Mouse (Mus musculus) kidney, adult 18-20 months (tissue): Measurements from ENCODE around the gene Ube2v1.
"Not testable (repeated sequence)": the region's sequence is repeated elsewhere in the genome, so short reads cannot be mapped to it uniquely, and the experiment has no call there.

ENCODE experiments used
- DNase-seq: peaks from one replicate; pipeline ENCODE4 v3.0.0; 2021

The Ube2v1 gene

DNA sequence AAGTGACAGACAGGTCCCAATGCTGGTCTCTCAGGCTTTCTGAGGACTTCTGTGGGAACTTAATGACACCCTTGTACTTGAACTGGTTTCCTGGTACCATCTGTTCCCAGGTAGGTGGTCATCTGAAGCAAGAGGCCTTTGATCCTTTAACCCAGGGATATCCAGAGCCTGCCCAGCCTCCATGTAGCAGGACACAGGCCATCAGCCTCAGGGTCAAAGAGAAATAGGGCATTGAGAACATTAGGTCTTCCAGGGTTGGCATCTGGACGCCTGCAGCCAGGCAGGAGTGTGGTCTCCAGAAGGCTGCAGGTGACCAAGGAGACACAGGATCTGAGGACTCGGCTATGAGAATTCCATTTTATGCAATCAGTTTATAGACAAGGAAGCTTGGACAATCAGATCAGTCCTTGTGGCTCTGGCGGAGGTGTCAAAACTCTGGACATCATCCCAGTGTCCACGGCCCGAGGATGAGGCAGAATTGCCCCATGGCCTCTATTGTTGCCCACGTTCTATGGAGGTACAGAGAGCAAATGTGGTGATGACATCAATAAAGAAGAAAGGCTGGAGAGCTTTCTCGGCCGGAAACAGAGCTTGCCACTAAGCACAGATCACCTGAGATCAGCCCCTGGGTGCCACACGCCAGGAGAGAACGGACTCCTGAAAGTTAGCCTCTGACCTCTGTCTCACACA lies 23.2 kb upstream of the Ube2v1 start:
- DNase-seq: peak; percentile 48

DNA sequence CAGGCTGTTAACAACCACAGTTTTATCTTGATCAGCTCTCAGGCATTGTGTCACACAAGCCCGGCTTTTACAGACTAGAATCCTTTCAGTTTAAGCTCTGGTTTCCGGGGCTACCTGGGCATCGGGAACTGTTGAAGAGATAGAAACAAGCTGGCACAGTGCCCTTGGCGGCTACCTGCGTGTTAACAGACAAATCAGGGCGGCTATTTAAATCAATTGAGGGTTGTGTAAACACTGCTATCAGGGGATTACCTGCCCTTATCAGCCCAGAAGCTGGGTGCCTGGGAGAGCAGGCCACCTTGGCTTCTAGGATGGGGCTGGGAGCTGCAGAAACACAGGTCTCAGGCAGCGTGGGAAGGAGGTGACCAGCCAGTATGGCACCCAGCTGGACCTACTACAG lies 20.8 kb upstream of the Ube2v1 start:
- DNase-seq: no peak

DNA sequence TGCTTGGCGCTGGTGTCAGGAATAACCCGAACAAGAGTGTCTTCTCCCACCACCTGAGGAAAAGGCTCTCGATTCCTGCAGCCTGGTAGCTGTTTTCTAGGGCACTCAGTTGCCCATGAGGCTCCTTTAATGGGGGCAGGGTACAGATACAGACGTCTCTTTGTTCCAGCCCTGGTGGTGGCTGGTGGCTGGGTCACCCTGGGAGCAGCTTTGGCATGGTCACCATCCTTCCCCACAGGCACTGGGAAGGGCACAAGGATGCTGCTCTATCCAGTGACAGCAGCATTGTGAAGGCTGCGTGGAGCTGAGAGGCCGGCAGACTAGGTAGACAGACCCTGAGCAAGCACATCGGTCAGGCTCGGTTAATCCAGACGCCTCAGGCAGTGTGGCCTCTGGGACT lies 19.7 kb upstream of the Ube2v1 start:
- no peak for DNase-seq

DNA sequence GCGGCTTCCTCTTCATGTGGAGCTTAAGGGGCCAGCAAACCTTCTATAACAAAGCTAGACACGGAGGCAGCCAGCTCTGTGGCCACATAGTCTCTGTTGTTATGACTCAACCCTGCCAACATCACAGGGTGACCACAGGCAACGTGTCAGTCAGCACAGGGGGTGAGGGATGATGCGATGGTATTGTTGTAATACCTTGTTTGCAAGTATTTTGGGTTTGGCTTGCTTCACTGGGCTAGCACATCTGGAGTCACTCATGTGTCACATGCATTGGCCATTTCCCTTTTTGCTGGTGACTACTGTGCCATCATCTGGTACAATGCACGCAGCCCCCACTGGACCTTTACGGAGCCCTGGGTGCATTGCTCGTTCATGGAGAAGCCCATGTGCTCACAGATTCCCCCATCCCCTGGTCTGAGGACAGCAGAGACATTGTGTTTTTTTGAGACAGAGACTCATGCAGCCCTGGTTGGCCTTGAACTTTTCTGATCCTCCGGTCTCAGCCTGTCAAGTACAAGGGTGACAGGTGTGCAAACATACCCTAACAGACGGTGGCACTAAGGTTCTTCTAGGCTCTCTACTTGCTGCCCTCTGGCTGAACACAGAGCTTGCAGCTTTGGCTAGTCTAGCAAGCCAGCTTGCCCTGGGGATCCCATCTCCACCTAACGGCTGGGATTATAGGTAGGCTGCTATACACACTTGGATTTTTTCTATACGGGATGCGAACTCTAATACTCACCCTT lies 17.6 kb upstream of the Ube2v1 start:
- no peak for DNase-seq

- no peak for DNase-seq
These were observed 14.5 kb upstream of the Ube2v1 start for GRCm38 (mm10) chr2:167646411-167646810.

DNA sequence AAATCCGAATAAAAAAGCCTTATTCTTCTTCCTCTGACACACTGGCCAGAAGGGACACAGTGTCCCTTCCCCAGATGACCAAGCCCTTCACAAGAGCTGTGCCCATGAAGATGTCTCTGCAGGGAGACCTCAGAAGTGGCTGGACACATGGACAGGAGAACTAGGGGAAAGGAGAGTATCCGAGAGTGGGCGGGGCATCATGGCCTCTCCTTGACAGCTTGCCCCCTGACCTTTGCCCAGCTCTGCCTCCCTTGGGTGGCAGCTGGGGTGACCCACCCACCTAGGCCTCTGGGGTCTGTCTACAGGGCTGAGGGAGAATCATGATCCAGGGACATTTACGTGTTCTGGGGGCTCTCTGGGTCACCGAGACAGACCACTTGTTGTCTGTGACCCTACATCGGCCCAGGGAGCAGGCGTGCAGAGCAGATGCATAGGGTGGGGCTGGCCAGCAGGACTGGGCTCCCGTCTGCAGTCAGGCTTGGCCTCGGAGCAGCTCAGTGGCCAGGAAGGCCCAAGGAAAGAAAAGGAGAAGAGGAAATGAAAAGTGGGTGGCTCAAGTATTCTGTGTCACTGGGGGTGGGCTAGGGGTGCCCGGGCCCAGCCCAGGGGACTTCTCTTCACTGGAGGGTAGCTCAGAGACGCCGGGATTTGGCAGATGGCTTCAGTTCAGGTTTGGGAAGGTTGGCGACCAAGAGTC lies 11.6 kb upstream of the Ube2v1 start:
- not testable (repeated sequence) for DNase-seq

DNA sequence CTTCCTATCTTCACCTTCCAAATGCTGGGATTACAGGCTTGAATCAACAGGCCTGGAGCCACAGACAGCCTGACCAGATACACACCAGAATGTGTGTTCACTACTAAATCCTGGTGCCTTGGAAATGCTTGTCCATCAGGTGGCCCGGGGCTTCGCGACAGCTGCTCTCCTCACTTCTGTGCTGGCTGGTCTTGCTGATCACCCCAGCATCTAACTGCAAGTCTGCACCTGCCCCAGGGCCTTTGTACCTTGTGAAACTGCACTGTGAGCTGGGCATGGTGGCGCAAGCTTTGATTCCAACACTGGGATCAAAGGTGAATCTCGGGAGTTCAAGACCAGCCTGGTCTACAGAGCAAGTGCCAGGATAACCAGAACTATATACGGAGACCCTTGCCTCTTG lies 10.3 kb upstream of the Ube2v1 start:
- DNase-seq: no peak

DNA sequence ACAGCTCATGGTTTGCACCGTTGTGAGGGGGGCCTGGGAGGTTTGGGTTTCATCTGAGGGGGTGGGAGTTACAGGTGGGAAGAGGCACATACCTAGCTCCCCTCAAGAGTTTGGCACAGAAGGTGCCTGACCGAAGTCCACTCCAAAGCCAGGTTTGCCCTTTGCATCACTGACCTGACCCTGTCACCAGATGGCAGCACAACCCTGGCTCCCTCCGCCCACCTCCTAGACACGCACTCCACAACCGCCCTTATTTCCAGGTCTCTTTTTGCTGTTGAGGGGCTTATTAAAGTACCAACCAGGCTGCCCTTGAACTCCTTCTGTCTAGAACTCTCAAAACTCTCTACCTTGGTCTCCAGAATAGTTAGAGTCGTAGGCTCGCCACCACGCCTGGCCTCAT lies 9.4 kb upstream of the Ube2v1 start:
- peak; percentile 83 for DNase-seq

GRCm38 (mm10) chr2:167640279-167640678 lies 8.4 kb upstream of the Ube2v1 start:
- no peak for DNase-seq

GRCm38 (mm10) chr2:167634865-167635512 lies 3.1 kb upstream of the Ube2v1 start:
- no peak for DNase-seq

DNA sequence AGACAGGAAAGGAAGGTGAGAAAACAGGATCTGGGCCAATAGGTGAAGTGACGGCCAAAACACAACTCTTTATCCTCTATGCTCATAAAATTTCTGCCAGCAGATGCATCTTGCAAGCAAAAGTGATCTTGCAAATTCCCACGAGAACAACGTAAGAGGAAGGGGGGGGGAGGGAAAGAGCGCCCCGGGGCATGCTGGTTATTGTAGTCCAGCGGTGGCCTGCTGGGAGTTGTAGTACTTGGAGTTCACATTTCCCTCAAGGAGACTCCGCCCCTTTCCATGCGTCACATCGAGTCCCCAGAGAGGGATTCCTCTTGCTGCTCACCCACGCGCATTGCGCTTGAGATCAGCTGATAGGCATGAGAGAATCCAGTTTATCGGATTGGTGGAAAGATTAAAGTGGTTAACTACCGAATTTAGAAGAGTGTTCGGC lies 2.5 kb upstream of the Ube2v1 start:
- peak; percentile 96 for DNase-seq

GRCm38 (mm10) chr2:167633537-167633872 lies 1.6 kb upstream of the Ube2v1 start:
- no peak for DNase-seq

- no peak for DNase-seq
These were observed 1.0 kb upstream of the Ube2v1 start for GRCm38 (mm10) chr2:167632731-167633536.

- DNase-seq: peak; percentile 43
These were observed 709 bp downstream of the Ube2v1 start for GRCm38 (mm10) chr2:167631181-167631590.

DNA sequence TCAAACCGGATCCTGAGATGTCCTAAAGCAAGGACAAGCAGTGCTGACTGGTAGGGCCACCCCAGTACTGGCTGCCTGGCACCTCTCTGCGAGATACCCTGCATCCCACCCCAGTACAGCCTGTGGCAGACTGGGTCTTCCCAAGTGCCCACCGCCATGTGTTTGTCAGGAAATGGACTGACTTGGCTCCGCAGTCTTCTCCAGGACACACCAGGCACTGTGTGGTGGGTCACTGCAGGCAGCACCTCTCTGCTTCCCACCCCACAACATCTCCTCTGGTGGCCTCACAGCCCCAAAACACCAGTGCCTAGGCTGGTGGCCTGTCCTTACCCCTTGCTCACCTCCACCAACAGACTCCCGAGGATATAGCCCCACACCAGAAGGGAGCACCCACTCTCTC lies 1.5 kb downstream of the Ube2v1 start:
- DNase-seq: no peak

DNA sequence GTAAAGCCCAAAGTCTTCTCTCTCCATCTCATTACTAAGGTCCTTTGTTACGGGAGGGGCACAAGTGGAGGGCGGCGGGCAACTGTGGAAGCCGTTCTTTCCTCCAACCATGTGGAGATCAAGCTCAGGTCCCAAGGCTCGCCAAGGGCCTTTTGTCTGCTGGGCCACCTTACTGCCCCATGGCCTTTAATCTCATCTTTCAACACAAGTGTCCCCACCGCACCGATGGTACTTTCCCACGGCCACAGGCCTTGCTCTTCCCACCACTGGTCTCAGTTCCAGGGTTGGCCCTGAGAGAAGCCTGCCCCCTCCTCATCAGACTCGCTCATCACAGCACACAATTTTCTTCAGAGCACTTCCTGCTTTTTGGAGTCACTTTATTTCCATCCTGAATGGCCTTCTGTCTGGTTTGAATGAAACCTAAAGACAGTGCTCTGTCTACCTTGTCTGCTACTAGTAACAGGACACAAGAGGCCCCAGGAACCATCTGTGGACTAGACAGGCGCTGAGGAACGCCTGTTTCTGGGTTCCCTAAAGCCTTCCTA lies 2.2 kb downstream of the Ube2v1 start:
- DNase-seq: no peak

- DNase-seq: peak; percentile 68
These were observed 3.0 kb downstream of the Ube2v1 start for GRCm38 (mm10) chr2:167628872-167629271.

DNA sequence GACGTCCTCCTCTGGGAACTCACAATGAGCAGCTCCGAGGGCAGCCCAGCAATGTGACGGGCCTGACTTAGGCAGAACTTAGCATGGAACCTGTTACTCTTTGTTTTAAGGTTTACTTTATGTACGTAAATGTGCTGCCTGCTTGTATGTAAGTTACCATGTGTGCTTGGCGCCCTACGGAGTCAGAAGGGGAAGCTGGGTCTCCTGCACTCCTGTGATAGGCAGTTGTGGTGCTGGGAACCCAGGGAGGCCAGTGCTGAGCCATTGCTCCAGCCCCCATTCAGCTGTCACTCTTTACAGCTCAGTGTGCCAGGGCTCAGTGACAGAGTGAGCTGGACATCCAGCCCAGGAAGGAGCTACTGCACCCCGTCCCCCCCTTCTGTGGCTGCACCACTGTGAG lies 4.9 kb downstream of the Ube2v1 start:
- no peak for DNase-seq

- DNase-seq: no peak
These were observed 6.2 kb downstream of the Ube2v1 start for GRCm38 (mm10) chr2:167625670-167626069.

- DNase-seq: no peak
These were observed 7.4 kb downstream of the Ube2v1 start for GRCm38 (mm10) chr2:167624368-167625075.

DNA sequence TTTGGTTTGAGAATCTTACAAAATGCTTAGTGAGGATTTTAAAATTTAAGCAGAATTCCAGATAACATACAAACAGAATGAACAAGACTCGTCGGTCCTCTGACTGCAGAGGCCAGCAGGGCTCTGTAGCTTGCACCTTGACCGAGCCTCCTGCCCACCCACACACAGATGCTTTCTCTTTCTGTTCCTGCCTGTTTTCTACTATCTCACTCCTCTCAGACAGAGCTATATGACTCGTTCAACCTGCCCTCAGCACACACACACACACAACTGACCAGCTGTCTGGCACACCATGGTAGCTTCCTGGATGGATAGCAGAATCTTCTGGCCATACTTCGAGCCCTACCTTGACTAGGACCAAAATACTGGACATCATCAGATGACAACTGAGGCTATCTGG lies 8.9 kb downstream of the Ube2v1 start:
- DNase-seq: no peak

GRCm38 (mm10) chr2:167622352-167622751 lies 9.5 kb downstream of the Ube2v1 start:
- DNase-seq: no peak
